Mouse (Mus musculus): ENCODE measurements at regions not wholly inside any gene's neighbourhood (a gene's known extent, or its start where the extent isn't known, plus 50 kb on each side); places are given as distances from the start of the nearest gene placed in this dataset.

DNA sequence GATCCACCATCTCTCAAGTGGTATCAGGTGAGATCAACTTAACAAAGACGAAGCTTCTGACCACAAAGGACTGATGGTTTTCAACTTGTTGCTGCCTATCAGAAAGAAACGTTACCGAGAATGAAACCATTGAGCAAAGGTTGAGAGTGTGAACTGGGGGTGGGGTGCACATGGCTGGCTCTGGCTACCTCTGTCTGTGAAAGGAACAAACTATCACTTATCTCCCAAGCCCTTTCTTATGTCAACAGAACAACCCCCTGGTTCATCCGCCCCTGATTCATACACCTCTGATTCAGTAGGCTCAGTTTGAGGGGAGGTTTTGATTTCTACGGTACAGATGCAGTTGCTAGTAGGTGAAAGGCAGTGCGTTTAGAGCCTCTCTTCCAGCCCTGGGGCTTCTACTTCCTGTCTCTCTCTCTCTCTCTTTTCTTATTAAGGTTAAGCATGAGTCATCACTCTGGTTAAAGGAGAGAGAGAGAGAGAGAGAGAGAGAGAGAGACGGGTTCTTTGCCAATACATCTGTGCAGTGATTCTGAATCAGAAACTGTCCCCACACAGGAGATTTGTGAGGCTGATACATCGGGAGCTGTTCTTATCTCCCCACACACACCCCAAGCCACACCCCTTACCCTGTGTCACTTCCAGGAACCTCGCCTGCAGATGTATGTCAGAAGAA lies 59.0 kb upstream of the Hif1a start:
- no peak overlapping the region for H3K4me3 ChIP-seq (ENCODE audit: low read length)
- ATAC-seq, result no peak
- no peaks in the 10 kb centered on the region for H3K27me3 ChIP-seq (replicated peaks; ENCODE audit: control insufficient read depth, insufficient read depth, low read length)
- H3K4me1 ChIP-seq (ENCODE audit: control insufficient read depth, insufficient read depth, low read depth, low read length), result no peaks in the 10 kb centered on the region
- no peaks in the 10 kb centered on the region for H3K9me3 ChIP-seq (ENCODE audit: control insufficient read depth, low read length)
- H3K9ac ChIP-seq (ENCODE audit: low read depth, low read length), result no peak overlapping the region
- 85% methylated on average over 9 of the region's 9 CpGs for WGBS
- no peak overlapping the region for H3K4me2 ChIP-seq (ENCODE audit: low read length)
- H3K27ac ChIP-seq (ENCODE audit: low read depth, low read length), result no peak overlapping the region
- H3K36me3 ChIP-seq (ENCODE audit: control insufficient read depth, insufficient read depth, low read length), result no peaks in the 10 kb centered on the region

DNA sequence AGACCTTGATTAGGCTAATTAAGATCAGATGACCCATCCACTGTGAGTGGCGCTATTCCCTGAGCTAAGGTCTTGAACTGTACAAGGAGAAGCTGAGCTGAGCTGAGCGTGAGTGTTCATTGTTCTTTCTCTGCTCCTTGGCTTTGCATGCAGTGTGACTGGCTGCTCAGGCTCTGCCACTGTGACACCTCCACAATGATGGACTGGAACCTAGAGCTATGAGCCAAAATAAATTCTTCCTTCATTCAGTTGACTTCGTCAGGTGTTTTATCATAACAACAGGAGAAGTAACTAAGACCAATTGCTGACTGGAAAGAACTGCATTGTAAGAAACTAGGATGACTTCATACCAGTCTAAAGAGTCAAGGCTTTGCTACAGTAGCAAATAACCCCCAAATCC lies 56.4 kb upstream of the Hif1a start:
- H3K27ac ChIP-seq (ENCODE audit: low read depth, low read length), result no peak overlapping the region
- no peak overlapping the region for H3K4me3 ChIP-seq (ENCODE audit: low read length)
- no peaks in the 10 kb centered on the region for H3K9me3 ChIP-seq (ENCODE audit: control insufficient read depth, low read length)
- H3K27me3 ChIP-seq (replicated peaks; ENCODE audit: control insufficient read depth, insufficient read depth, low read length), result no peaks in the 10 kb centered on the region
- WGBS, result 83% methylated on average over 3 of the region's 3 CpGs
- no peaks in the 10 kb centered on the region for H3K4me1 ChIP-seq (ENCODE audit: control insufficient read depth, insufficient read depth, low read depth, low read length)
- no peaks in the 10 kb centered on the region for H3K36me3 ChIP-seq (ENCODE audit: control insufficient read depth, insufficient read depth, low read length)
- no peak overlapping the region for H3K4me2 ChIP-seq (ENCODE audit: low read length)
- no peak overlapping the region for H3K9ac ChIP-seq (ENCODE audit: low read depth, low read length)
- no peak for ATAC-seq

DNA sequence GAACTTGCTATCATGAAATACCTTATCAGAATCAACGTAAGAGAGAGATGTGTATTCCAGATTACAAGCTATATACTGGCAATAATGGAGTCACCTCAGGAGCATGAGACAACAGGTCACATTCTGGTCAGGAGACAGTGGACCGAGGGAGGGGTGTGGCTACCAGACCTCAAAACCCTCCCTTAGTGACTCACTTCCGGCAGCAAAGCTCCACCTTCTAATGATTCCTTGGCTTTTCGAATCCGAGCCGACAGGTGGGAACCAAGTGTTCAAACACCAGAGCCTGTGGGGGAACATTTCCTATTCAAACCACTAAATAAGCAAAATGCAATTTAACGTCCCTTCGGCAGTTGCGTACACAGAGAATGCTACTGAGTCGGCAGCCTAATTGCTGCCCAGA lies 54.5 kb upstream of the Hif1a start:
- Histone ChIP-seq H3K4me2 (ENCODE audit: low read length) (no peak overlapping the region), H3K36me3 (ENCODE audit: control insufficient read depth, insufficient read depth, low read length) (no peaks in the 10 kb centered on the region)
- 77% methylated on average over 10 of the region's 10 CpGs for WGBS

DNA sequence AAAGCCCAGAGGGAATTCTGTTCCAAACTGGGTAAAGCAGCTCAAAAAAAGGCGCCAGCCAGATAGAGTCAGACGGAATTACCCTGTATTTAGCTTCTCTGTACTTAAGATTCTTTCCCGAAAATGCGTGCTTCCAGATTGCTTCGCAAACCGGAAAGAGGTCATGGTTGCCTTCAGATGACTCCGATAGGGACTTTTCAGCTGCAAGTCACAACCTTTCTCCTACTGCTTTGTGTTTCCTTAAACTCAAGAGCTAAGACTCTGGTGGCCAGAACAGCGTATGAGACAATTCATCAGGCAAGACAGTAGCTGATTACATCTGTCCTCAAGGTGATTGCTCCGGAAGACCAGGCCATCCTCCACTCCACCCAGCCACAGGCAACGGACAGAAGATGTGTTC lies 53.8 kb upstream of the Hif1a start:
- no peak overlapping the region for H3K4me2 ChIP-seq (ENCODE audit: low read length)
- H3K27me3 ChIP-seq (replicated peaks; ENCODE audit: control insufficient read depth, insufficient read depth, low read length), result no peaks in the 10 kb centered on the region
- WGBS, result 87% methylated on average over 10 of the region's 10 CpGs

More for the DNA sequence above, 54.5 kb upstream of the Hif1a start:
- no peaks in the 10 kb centered on the region for H3K4me1 ChIP-seq (ENCODE audit: control insufficient read depth, insufficient read depth, low read depth, low read length)
- H3K9ac ChIP-seq (ENCODE audit: low read depth, low read length), result no peak overlapping the region
- H3K27ac ChIP-seq (ENCODE audit: low read depth, low read length), result no peak overlapping the region
- H3K27me3 ChIP-seq (replicated peaks; ENCODE audit: control insufficient read depth, insufficient read depth, low read length), result no peaks in the 10 kb centered on the region
- no peaks in the 10 kb centered on the region for H3K9me3 ChIP-seq (ENCODE audit: control insufficient read depth, low read length)
- H3K4me3 ChIP-seq (ENCODE audit: low read length), result no peak overlapping the region
- no peak for ATAC-seq

DNA sequence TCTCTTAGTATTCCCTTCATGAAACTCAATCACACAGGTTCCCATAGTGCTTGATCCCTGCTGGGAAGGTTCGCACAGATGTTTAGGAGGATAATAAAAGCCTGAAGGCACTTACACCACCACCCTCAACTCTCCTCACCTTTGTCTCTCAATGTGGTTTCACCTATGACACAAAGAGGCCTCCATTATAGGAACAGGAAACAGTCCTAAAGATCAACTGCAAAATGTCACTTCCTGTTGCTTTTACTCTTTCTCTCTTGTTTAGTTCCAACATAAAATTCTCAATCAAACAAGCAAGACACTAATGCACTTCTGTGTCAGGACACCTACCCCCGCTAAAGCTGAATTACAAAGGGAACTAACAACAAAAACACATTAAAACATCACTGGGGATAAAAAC lies 50.3 kb upstream of the Hif1a start:
- no peak overlapping the region for H3K4me3 ChIP-seq (ENCODE audit: low read length)
- no peak overlapping the region for H3K4me2 ChIP-seq (ENCODE audit: low read length)
- WGBS, result 84% methylated on average over 2 of the region's 2 CpGs
- no peak overlapping the region for H3K27ac ChIP-seq (ENCODE audit: low read depth, low read length)
- no peaks in the 10 kb centered on the region for H3K36me3 ChIP-seq (ENCODE audit: control insufficient read depth, insufficient read depth, low read length)
- no peak overlapping the region for H3K9ac ChIP-seq (ENCODE audit: low read depth, low read length)
- ATAC-seq, result no peak
- no peaks in the 10 kb centered on the region for H3K9me3 ChIP-seq (ENCODE audit: control insufficient read depth, low read length)
- H3K4me1 ChIP-seq (ENCODE audit: control insufficient read depth, insufficient read depth, low read depth, low read length), result no peaks in the 10 kb centered on the region
- H3K27me3 ChIP-seq (replicated peaks; ENCODE audit: control insufficient read depth, insufficient read depth, low read length), result no peaks in the 10 kb centered on the region

More for the DNA sequence above, 53.8 kb upstream of the Hif1a start:
- no peak for ATAC-seq
- no peaks in the 10 kb centered on the region for H3K36me3 ChIP-seq (ENCODE audit: control insufficient read depth, insufficient read depth, low read length)
- no peaks in the 10 kb centered on the region for H3K4me1 ChIP-seq (ENCODE audit: control insufficient read depth, insufficient read depth, low read depth, low read length)
- H3K9ac ChIP-seq (ENCODE audit: low read depth, low read length), result no peak overlapping the region
- no peak overlapping the region for H3K27ac ChIP-seq (ENCODE audit: low read depth, low read length)
- H3K9me3 ChIP-seq (ENCODE audit: control insufficient read depth, low read length), result no peaks in the 10 kb centered on the region
- no peak overlapping the region for H3K4me3 ChIP-seq (ENCODE audit: low read length)
